Mouse (Mus musculus): ENCODE data around the gene Iffo2. TPM values are rescaled to one million over a fixed set of nuclear protein-coding genes. Genes with fewer than 3 reads are reported as not detected.

Gene Iffo2
- 2.4 to 2.8 TPM (median 2.5 TPM) in 4 replicates for total RNA-seq (2023)

GRCm38 (mm10) chr4:139530248-139530647, at the start of gene Iffo2:
Gene Iffo2, plus strand, starts transcription at chr4:139530548.

GRCm38 (mm10) chr4:139602357-139603244, 72.3 kb downstream of the Iffo2 start, which contains the start of gene Gm21969:
Gene Gm21969, plus strand, starts transcription at chr4:139603186.

DNA sequence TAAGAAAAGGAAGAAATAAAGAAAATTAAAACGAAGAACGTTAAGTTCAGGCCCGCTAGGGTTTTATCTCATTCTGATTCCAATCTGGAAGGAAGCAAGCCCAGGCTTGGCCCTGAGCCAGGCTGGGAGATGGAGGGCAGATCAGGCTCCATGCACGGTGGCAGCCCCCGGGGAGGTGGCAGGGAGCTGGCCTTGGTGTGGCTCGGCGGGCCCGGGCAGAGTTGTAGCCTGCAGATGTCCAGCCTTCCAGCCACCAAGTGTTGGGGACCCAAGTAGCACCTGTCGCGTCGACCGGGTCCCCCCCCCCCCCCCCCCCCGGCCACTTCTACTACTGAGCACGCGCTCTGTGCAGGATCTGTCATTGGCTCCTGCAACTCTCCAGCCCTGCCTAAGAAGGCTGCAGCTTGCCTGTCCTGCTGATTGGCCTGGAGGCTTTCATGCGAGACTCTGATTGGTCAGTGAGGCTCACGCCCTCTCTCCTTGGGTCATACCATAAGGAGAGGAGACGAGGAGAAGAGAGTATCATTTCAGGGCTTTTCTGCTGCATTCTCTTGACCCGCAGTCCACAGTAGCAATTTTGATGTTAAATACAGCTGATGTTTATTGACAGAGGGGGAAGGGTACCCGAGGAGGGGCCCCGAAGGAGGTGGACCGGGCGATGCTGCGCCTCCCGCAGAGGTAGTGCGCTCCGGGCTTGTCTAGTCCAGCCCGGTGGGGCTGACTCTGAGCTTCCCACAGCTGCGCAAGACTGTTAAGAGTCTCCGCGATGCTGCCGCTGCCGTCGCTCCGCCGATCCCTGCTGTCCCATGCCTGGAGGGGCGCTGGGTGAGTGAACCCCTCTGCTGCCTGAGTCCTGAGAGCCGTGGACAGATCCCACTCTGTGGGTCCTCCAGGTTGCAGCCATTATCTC, 92.3 kb downstream of the Iffo2 start, which contains the start of gene Aldh4a1:
Aldh4a1 (plus strand) TSS at position 494 of the 910 bp plus-strand sequence.

DNA sequence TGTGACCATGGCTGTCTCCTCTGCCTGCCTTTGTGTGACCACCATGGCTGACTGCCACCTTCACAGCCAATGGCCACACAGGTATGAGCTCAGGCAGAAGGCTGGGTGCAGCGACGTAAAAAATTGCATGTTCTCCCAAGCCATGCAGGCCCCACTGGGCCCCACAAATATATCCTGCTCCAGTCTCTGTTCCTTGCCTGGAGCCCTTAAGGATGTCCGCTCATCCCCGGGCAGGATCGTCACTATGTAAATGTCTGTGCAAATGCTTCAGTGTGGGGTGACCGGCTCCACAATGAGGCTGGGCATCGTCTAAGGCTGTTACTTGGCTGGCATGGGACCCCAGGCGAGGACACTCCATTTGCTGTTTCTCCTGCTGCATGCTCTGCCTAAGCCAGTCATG, 122.9 kb downstream of the Iffo2 start, which contains the start of gene Tas1r2:
Tas1r2 (plus strand) TSS at position 301 of the 400 bp plus-strand sequence.

Other genes with a start within 250 kb of the Iffo2 start
- gene Pqlc2, start 219.8 kb upstream of the Iffo2 start, total RNA-seq (2023), result 26.5 to 30.3 TPM (median 29.3 TPM) in 4 replicates
- 21.7 to 26.6 TPM (median 23.0 TPM) in 4 replicates for gene Akr7a5, start 219.8 kb upstream of the Iffo2 start, total RNA-seq (2023)
- gene Mrto4, start 178.0 kb upstream of the Iffo2 start, total RNA-seq (2023), result 94.1 to 118 TPM (median 111 TPM) in 4 replicates
- gene Emc1, start 178.0 kb upstream of the Iffo2 start, total RNA-seq (2023), result 34.6 to 39.4 TPM (median 36.6 TPM) in 4 replicates
- 194 to 224 TPM (median 205 TPM) in 4 replicates for gene Ubr4, start 177.9 kb upstream of the Iffo2 start, total RNA-seq (2023)
- not detected in 4 replicates for gene Gm21969, start 72.6 kb downstream of the Iffo2 start, total RNA-seq (2023)
- 14.4 to 17.6 TPM (median 16.2 TPM) in 4 replicates for gene Aldh4a1, start 92.3 kb downstream of the Iffo2 start, total RNA-seq (2023)
- gene Tas1r2, start 123.0 kb downstream of the Iffo2 start, total RNA-seq (2023), result 0.30 TPM in 1 of 4 replicates, not detected in the others